Mouse (Mus musculus) cerebellum, postnatal 10 days (tissue): ENCODE data around the gene Ostf1.
A peak's percentile ranks its signal among the peaks of the same experiment; 100 is the strongest.

Source experiments
- DNase-seq, 2 experiments: peaks; one replicate each; pipeline ENCODE4 v3.0.0; 2021; ENCODE audit warnings: mixed read lengths in 2 of 2

The Ostf1 gene

GRCm38 (mm10) chr19:18631644-18632219 is at the start of gene Ostf1, which contains the start of gene Nmrk1:
TSS of gene Ostf1 (minus strand) at chr19:18631823.
TSS of gene Nmrk1 (plus strand) at chr19:18631950.
- DNase-seq: peak; percentile 99

GRCm38 (mm10) chr19:18673116-18673515 is 41.5 kb upstream of the Ostf1 start:
- no peak for DNase-seq

GRCm38 (mm10) chr19:18672498-18672897 is 40.9 kb upstream of the Ostf1 start:
- no peak for DNase-seq

DNA sequence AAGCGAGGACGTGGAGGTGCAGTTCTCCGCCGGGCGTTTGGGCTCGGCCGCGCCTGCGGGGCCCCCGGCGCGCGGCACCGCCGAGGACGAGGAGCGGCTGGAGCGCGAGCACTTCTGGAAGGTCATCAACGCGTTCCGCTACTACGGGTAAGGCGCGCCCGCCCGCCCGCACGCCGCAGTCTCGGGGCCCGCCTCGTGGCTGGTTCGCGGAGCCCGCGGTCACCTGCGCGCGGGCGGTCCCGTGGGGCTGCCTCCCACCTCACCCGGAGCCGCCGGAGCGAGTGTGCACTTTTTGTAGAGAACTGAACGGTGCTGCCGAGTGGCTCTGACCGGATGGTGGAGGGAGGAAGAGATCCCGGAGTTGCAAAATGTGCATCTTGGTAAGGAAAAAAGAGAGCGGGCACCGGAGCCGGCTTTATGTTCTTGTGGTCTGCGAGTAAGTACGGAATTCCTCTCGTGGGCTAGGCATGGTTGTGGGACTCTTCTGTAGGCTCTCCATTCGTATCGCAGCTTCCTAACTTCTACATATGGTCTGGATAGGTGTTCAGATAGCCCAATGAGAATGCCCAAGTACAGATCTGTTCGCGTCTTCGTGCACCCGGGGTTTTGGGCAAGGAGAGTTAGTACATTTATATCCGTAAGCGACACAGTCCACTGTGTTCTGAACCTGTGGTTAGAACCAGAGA is 39.6 kb upstream of the Ostf1 start:
- peak; percentile 70 to 73 for DNase-seq

GRCm38 (mm10) chr19:18670608-18671007 is 39.0 kb upstream of the Ostf1 start, which contains the start of gene Carnmt1:
TSS of gene Carnmt1 (plus strand) at chr19:18670764.
- peak; percentile 99 for DNase-seq

DNA sequence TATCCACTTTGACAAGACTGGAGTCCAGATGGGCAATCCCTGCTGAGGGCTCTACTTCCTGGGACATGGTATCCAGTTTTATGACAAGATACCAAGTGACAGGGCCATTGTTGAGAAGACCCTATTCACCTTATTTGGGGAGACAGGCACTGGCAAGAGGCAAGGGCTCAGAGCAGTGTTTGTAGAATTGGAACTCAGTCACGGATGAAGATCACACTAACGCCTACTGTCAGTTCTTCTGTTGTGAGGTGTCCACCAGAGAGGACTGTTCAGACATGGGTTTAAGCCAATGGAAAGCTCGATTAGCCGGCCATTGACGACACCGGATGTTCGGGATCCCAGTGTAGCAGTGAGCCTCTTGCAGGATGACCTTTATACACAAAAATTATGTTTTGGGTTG is 37.9 kb upstream of the Ostf1 start:
- no peak for DNase-seq

- DNase-seq: peak in 1 of 2 experiments; percentile 47
These were observed 35.3 kb upstream of the Ostf1 start for GRCm38 (mm10) chr19:18666966-18667365.

- DNase-seq: no peak
These were observed 32.3 kb upstream of the Ostf1 start for GRCm38 (mm10) chr19:18663904-18664303.

DNA sequence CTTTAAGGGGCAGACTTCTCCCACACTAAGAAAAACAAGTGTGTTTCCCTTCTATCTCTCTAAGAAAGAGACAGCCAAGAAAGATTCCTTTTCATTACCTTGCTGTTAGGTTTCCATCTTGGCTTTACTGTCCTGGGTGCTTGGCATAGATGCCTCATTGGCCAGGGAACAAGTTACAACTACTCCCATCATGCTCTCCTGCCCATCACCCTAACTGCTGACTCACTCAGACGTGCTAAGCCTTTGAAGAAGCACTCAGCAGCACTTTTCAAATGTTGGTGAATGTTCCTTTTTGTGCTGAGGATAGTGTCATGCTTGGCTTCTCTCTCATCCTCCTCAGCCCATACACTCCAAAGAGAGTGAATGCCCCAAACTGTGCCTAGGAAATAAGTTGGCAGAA is 30.1 kb upstream of the Ostf1 start:
- DNase-seq: no peak

- no peak for DNase-seq
These were observed 28.8 kb upstream of the Ostf1 start for GRCm38 (mm10) chr19:18660466-18660865.

- DNase-seq: no peak
These were observed 27.7 kb upstream of the Ostf1 start for GRCm38 (mm10) chr19:18659349-18659748.

DNA sequence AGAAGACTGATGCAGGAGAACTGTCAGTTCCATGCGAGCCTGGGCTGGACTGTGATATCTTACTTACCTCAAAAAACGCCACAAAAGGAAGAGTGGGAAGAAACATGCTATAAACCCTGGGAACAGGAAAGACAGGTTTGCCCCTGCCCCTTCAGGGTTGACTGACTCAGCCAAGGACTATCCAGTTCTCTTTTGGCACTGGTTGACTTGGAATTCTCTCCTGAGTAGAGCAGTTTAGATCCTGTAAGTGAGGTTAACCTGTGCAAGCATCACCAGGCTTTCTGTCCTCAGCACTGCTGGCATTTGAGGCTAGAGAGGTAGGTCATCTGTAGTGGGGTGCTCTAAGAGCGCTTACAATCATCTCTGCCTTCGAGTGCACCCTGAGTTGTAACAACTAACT is 26.9 kb upstream of the Ostf1 start:
- no peak for DNase-seq

- no peak for DNase-seq
These were observed 24.4 kb upstream of the Ostf1 start for GRCm38 (mm10) chr19:18655999-18656398.

DNA sequence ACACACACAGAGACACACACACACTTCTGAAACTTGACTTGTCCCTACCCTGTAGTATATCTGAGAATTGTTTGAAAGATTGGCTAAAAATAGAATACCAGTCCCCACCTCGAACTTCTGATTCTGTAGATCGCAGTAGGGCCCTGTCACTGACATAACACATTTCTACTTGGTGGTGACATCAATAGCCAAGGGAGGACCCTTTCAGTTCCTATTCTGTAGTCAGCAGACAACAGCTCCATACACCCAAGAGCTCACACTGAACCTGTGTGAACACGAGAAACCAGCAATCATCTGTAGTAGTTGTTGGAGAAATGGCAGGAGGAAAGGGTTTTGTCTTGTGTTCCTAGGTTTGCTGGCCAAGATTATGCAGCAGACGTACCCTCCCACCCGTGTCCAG is 23.4 kb upstream of the Ostf1 start:
- DNase-seq: no peak

DNA sequence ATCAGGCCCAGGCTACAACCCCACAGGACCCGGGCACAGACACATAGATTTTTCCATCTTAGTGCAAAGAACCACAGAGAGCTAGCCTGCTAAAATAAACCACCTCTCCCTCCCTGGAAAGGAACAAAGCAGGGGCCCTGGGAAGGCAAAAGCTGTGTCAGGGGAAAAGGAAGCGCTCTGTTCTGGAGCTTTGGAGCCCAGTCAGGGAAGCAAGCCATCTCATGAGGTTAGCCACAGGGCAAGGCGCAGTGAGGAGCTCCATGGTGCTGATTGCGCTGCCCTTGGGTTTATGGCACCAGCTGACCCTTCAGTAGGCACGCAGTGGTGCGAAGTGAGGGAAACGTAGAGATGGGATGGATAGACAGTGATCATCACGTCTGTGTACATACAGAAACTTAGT is 22.7 kb upstream of the Ostf1 start:
- no peak for DNase-seq

DNA sequence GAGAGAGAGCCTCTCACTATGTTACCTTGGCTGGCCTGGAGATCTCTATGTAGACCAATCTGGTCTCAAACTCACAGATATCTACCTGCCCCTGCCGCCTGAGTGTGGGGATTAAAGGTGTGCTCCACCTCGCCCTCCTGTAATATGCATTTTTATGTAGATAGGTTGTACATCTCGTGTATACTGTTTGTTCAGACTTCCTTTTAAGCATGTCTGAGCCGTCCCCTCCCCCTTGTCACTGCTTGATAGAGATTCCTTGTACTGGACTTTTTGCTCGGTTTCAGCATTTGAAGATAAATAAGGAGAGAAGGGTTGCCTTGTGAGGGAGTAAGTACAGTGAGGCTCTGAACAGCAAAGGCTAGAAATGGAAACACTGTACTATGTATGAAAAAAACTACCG is 21.4 kb upstream of the Ostf1 start:
- DNase-seq: peak; percentile 39 to 47

GRCm38 (mm10) chr19:18652592-18652991 is 21.0 kb upstream of the Ostf1 start:
- peak; percentile 95 for DNase-seq

- no peak for DNase-seq
These were observed 18.9 kb upstream of the Ostf1 start for GRCm38 (mm10) chr19:18650473-18650872.

DNA sequence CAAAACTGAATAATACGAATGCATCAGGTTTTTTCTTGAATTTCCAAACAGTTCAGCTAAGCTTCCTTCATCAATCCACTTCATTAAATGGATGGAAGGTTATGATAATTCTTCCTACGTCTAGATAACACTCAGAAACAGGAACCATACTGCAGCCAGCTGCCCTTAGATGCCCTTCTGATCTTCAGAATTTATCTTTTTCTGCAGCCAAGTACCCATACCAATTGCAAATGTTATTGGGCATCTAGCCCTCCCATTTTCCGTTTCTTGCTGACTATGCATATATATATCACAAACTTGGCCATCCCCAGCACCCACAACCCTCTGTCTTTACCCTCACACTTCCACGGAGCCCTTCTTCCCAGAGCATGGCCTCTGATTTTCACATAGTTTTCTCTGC is 18.3 kb upstream of the Ostf1 start:
- no peak for DNase-seq

GRCm38 (mm10) chr19:18648558-18648945 is 16.9 kb upstream of the Ostf1 start:
- DNase-seq: no peak

- DNase-seq: no peak
These were observed 16.3 kb upstream of the Ostf1 start for GRCm38 (mm10) chr19:18647775-18648557.

GRCm38 (mm10) chr19:18646853-18647420 is 15.3 kb upstream of the Ostf1 start:
- DNase-seq: no peak

- no peak for DNase-seq
These were observed 14.8 kb upstream of the Ostf1 start for GRCm38 (mm10) chr19:18646397-18646796.

- no peak for DNase-seq
These were observed 12.5 kb upstream of the Ostf1 start for GRCm38 (mm10) chr19:18644084-18644483.
